Mouse (Mus musculus): ENCODE results near the gene Ces1e. TPM values are rescaled to one million over a fixed set of nuclear protein-coding genes. Genes with fewer than 3 reads are reported as not detected.

Gene Ces1e
- total RNA-seq, 2 experiments from 2014 or later: not detected

- ATAC-seq (replicated peaks; ENCODE audit: low FRiP score, low TSS enrichment, poor library complexity, severe bottlenecking): no peak
Measured at GRCm38 (mm10) chr8:93196436-93196835, 33.0 kb downstream of the Ces1e start.

DNA sequence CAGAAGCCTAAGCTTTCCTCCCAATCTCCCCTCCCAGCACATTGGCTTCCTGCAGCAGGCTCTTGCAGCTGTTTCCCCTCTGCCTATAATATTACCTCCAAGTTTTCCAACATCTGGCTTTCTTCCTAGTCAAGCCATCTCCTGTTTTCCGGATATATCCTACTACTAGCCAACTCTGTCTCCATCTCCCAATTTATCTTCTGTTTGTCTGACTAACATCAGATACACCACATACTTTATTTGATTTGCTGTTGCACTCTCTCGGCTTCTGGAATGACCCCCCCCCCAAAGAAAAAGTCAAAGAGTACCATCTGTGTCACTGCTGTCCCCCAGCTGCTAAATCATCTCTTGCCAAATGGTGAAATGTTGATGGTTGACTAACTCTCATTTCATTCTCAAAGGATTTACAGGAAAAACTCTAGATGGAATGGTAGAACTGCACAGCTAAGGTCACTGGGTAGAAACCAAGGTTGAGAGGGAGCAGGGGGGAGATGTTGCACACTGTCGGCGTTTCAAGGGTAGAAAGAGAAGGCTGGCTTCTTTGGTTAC, 48.8 kb downstream of the Ces1e start:
- no peak for ATAC-seq (replicated peaks; ENCODE audit: low FRiP score, low TSS enrichment, poor library complexity, severe bottlenecking)

GRCm38 (mm10) chr8:93176593-93176992, 52.8 kb downstream of the Ces1e start:
- ATAC-seq (replicated peaks; ENCODE audit: low FRiP score, low TSS enrichment, poor library complexity, severe bottlenecking): no peak

DNA sequence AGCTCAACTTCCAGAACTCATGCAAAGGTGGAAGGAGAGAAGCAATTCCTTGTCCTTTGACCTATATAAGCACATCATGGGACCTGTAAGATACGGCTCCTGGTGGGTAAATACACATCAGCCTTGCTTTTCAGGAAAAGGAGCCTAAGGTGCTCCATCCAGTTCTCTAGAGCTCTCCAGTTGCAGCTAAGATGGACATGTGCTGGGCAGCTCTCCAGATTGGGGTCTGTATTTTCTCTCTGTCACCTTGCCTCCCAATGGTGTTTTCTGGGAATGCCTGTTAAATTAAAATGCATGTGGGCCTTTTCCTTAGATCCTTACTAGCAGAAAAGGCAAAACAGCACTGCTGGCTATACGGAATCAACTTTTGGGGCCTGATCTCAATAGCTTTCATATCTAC, 54.9 kb downstream of the Ces1e start:
- no peak for ATAC-seq (replicated peaks; ENCODE audit: low FRiP score, low TSS enrichment, poor library complexity, severe bottlenecking)

DNA sequence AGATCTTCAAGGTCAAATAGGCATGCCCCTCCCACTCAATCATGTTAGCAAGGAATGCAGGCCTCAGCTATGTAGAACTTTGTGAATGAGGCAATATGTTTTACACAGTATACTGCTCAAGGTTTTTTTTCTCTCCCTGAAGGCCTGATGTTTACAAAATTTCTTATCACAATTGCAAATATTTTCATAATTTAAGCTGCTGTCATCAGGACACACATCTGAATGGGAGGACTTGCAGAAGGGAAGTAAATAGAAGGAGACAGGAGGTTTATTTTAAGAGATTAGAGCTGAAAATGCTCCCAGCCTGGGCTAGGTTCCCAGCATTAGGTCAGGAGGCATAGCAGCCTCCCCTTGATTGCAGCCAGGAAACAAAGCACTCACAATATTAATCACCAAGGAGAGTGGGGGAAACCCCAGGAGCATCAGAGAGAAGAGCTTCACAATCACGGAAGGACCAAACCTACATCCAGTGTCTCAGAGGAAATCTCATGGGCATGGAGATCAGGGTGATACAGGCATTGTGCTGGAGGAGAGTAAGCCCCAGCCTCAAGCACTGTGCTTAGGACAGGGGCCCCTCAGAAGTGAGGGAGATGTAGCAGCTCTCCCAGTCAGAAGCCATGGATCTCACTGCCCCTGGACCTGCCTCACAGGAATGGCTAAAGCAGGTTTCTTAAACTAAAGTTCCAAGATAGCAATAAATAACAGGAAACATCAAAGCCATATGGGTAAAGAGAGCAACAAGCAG, 57.4 kb downstream of the Ces1e start:
- no peak for ATAC-seq (replicated peaks; ENCODE audit: low FRiP score, low TSS enrichment, poor library complexity, severe bottlenecking)

DNA sequence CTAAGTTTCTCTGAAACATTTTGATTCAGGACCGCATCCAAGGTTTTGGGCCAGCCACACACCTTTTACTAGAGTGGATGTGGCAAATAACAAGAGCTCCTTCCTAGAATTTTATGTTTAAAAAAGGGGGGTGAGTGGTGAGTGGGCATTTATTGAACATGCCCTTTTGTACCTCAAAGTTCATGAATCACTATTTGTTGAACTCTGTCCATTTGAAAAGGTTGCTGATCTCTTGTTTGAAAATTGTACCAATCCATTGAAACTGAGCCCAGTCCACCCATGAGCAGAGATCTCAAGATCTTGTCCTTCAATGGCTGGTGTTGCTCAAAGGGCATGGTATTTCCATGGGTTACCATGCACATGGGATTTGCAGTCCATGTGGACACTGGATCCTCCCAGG, 66.1 kb downstream of the Ces1e start:
- ATAC-seq (replicated peaks; ENCODE audit: low FRiP score, low TSS enrichment, poor library complexity, severe bottlenecking): no peak

GRCm38 (mm10) chr8:93151401-93151800, 78.0 kb downstream of the Ces1e start:
- ATAC-seq (replicated peaks; ENCODE audit: low FRiP score, low TSS enrichment, poor library complexity, severe bottlenecking): no peak

Other genes with a start within 250 kb of the Ces1e start
- not detected in 2 replicates for gene Ces1a, start 181.4 kb downstream of the Ces1e start, total RNA-seq (2014; fragmentation: Nextera tagmentation)
- gene Ces1a, start 181.4 kb downstream of the Ces1e start, total RNA-seq (2017): not detected in 2 replicates
- not detected in 2 replicates for gene Ces1b, start 149.6 kb downstream of the Ces1e start, total RNA-seq (2014; fragmentation: Nextera tagmentation)
- gene Ces1b, start 149.6 kb downstream of the Ces1e start, total RNA-seq (2017): not detected in 2 replicates
- not detected in 2 replicates for gene Ces1c, start 98.3 kb downstream of the Ces1e start, total RNA-seq (2014; fragmentation: Nextera tagmentation)
- gene Ces1c, start 98.3 kb downstream of the Ces1e start, total RNA-seq (2017): not detected in 2 replicates
- gene Ces1d, start 31.8 kb downstream of the Ces1e start, total RNA-seq (2014; fragmentation: Nextera tagmentation): not detected in 2 replicates
- gene Ces1d, start 31.8 kb downstream of the Ces1e start, total RNA-seq (2017): not detected in 2 replicates
- gene Ces1f, start 50.1 kb upstream of the Ces1e start, total RNA-seq (2014; fragmentation: Nextera tagmentation): not detected in 2 replicates
- not detected in 2 replicates for gene Ces1f, start 50.1 kb upstream of the Ces1e start, total RNA-seq (2017)
- not detected in 2 replicates for gene Ces1g, start 107.7 kb upstream of the Ces1e start, total RNA-seq (2014; fragmentation: Nextera tagmentation)
- gene Ces1g, start 107.7 kb upstream of the Ces1e start, total RNA-seq (2017): not detected in 2 replicates
- not detected in 2 replicates for gene Ces1h, start 150.1 kb upstream of the Ces1e start, total RNA-seq (2014; fragmentation: Nextera tagmentation)
- not detected in 2 replicates for gene Ces1h, start 150.1 kb upstream of the Ces1e start, total RNA-seq (2017)